Mouse (Mus musculus) thymus, adult 2 months (tissue): ENCODE data around the gene Scimp.

Source experiments
- CTCF ChIP-seq: fragments of 200-500 bp; IDR thresholded peaks from 2 replicates; pipeline ENCODE4 v1.5.1; 2012; ENCODE audit warnings: mild to moderate bottlenecking, control low read depth, low read length, moderate library complexity, borderline replicate concordance; ENCODE audit not compliant: control insufficient read depth, poor library complexity, insufficient read depth; ENCODE audit errors: extremely low read depth
- POLR2A ChIP-seq: fragments of 200-500 bp; IDR thresholded peaks from 2 replicates; pipeline ENCODE4 v1.6.1; 2012; ENCODE audit warnings: mild to moderate bottlenecking, low read length, control low read depth, moderate library complexity; ENCODE audit not compliant: control insufficient read depth, poor library complexity, insufficient read depth; ENCODE audit errors: extremely low read depth

- TF ChIP-seq POLR2A (no peak), CTCF (no peak)
These were observed 33.1 kb upstream of the Scimp start for GRCm38 (mm10) chr11:70845457-70845978.
